Mouse (Mus musculus) layer of hippocampus, postnatal 10 days (tissue): Measurements from ENCODE around the gene Kcnk15. TPM values are rescaled to one million over a fixed set of nuclear protein-coding genes. Genes with fewer than 3 reads are reported as not detected.

Source experiments
- DNase-seq, 2 experiments: peaks; one replicate each; pipeline ENCODE4 v3.0.0; 2021; ENCODE audit warnings: low spot score in 2 of 2
- total RNA-seq, 2 experiments: library from RNA; stranded (reverse); gene quantifications; 2 replicates each; pipeline ENCODE4 v1.2.3; 2021

The Kcnk15 gene
- total RNA-seq, 2 experiments from 2014 or later: not detected

- DNase-seq: peak; percentile 45 to 55
These were observed 22.0 kb downstream of the Kcnk15 start for GRCm38 (mm10) chr2:163875484-163875883.

GRCm38 (mm10) chr2:163876830-163877498 is 23.5 kb downstream of the Kcnk15 start:
- DNase-seq: no peak

GRCm38 (mm10) chr2:163880891-163881290 is 27.4 kb downstream of the Kcnk15 start:
- no peak for DNase-seq

GRCm38 (mm10) chr2:163882859-163883652 is 29.6 kb downstream of the Kcnk15 start:
- DNase-seq: no peak

GRCm38 (mm10) chr2:163889411-163889810 is 36.0 kb downstream of the Kcnk15 start:
- no peak for DNase-seq

- no peak for DNase-seq
These were observed 37.1 kb downstream of the Kcnk15 start for GRCm38 (mm10) chr2:163890586-163890985.

- DNase-seq: no peak
These were observed 37.8 kb downstream of the Kcnk15 start for GRCm38 (mm10) chr2:163891271-163891670.

- no peak for DNase-seq
These were observed 40.3 kb downstream of the Kcnk15 start for GRCm38 (mm10) chr2:163893446-163894370.

- no peak for DNase-seq
These were observed 41.7 kb downstream of the Kcnk15 start for GRCm38 (mm10) chr2:163895156-163895555.

- DNase-seq: no peak
These were observed 43.6 kb downstream of the Kcnk15 start for GRCm38 (mm10) chr2:163897026-163897425.

GRCm38 (mm10) chr2:163897988-163898535 is 44.6 kb downstream of the Kcnk15 start:
- DNase-seq: no peak

- no peak for DNase-seq
These were observed 46.5 kb downstream of the Kcnk15 start for GRCm38 (mm10) chr2:163899910-163900411.

GRCm38 (mm10) chr2:163901043-163901442 is 47.6 kb downstream of the Kcnk15 start:
- DNase-seq: no peak

GRCm38 (mm10) chr2:163902448-163902847 is 49.0 kb downstream of the Kcnk15 start:
- no peak for DNase-seq

GRCm38 (mm10) chr2:163903461-163903860 is 50.0 kb downstream of the Kcnk15 start:
- no peak for DNase-seq

GRCm38 (mm10) chr2:163904323-163904722 is 50.9 kb downstream of the Kcnk15 start:
- DNase-seq: no peak

- no peak for DNase-seq
These were observed 53.7 kb downstream of the Kcnk15 start for GRCm38 (mm10) chr2:163907131-163907530.
